Mouse (Mus musculus): ENCODE results near the gene Prdm10.
A peak's percentile ranks its signal among the peaks of the same experiment; 100 is the strongest.

The Prdm10 gene

DNA sequence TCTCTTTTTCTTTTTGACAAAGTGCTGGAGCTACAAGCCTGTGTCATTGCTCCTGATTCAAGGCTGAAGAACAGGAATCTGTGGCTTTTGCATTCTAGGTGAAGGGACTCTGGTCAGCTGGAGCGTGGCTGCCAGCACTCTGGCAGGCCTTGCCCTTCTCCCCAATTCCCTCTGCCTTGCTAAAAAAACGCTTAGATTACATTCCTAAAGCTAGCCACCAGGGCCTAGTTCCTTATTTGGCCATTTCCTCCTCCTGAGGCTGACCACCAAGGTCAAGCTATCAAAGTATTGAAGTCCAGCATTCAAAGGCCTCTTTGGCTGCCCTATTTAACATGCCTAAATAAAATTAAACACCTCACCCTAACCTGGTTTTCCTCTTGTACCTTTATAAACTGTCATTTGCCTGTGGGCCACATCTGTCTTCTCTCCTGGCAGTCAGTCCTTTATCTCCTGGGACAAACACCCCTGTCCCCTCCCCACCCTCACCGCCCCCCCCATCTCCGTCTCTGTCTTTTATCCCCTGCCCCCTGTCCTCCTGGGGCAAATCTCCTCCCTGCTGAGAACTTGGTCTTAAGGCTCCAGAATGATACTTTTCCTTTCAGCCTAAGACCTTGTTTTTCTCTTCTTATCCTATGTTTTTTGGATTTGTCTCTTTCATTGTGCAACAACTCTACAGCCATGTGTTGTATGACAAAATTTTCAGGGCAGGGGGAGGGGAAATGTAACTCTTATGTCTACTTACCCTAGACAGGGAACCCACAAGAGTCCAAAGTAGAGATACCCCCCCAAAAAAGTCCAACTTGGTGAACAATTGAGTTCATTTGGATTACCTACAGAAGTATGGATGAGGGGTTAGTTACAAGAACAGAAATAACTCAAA lies 17.9 kb upstream of the Prdm10 start:
- peak; percentile 70 to 87 for DNase-seq (ENCODE audit: inconsistent age in 2 of 2, low spot score in 1 of 2)

DNA sequence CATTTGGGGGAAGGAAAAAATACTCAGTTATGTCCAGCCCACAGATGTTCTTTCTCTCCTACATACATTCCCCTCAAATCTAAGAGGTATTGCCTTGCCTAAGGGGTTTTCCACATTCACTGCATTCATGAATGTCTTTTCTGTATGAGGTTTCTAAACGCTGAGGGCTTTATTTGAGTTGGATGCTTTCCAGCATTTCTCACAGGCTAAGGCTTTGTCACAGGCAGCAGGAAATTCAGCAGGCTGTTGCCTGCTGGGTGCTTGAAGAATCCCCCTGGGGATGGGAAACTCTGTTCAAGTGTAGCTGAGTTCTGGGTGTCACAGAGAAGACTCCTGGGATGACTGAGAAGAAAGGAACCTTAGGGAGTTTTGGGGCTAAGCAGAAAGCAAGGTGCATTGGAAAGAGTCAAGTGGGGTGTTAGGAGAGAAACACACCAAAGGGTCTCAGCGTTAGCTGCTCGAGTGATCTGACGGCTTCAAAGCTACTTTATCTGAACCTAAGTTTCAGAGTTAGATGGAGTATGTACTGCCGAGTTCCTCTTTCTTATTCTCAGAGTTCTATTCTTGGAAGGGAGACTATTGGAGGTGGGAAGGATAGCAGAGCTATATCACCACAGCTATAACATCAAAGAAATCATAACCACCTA lies 14.2 kb upstream of the Prdm10 start:
- peak in 1 of 2 experiments; percentile 77 for DNase-seq (ENCODE audit: inconsistent age in 2 of 2, low spot score in 1 of 2)

DNA sequence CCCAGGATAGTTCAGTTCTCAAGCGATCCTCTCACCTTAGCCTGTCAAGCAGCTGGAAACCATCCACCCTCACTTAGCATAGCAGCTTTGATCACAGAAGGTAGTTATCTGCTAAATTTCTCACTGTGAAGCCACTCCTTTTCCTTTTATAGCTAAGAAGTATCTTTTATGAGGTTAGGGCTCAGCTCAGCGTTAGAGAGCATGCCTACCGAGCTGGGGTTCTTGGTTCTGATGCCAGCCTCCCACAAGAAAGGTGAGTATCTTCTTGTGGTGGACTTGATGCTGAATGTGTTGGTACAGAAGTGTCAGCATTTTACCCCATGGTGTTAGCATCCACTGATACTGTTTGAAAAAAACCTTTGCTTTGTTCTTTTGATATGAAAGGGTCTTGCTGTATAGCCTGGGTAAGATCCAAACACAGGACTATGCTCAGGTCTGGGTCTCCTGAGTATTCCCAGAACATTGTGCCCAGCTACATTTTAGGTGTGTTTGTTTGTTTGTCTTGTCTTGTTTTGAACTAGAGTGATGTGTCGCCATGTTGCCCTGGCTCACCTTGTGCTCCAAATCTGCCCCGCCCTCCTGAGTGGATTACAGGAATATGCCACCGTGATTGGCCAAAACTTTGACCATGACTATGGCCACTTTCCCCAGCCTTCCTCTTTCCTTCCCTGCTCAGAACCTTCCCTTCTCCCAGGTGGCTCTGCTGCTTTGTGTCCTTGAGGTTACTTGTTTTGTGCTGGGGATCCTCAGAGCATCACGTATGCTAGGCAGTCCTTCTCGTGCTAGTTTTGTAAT lies 8.9 kb upstream of the Prdm10 start:
- no peak for DNase-seq (ENCODE audit: inconsistent age in 2 of 2, low spot score in 1 of 2)

DNA sequence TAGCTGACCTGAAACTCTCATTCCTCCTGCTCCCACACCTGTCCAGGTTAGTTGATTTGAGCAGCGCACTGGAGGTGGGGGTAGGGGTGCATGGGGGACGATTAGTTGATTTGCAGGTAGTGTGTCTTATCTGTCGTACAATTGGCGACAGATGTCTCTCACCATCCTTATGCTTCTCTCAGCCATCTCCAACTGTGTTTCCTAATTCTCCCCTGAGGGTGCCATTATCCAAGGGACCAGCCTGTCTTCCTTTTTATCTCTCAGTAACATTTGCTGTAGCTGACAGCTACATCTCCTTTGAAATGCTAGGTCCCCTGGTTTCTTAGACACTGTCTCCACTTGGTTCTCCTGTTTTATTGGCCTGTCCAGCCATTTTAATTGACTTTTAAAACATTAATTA lies 8.2 kb upstream of the Prdm10 start:
- DNase-seq (ENCODE audit: inconsistent age in 2 of 2, low spot score in 1 of 2) = peak in 1 of 2 experiments; percentile 20

DNA sequence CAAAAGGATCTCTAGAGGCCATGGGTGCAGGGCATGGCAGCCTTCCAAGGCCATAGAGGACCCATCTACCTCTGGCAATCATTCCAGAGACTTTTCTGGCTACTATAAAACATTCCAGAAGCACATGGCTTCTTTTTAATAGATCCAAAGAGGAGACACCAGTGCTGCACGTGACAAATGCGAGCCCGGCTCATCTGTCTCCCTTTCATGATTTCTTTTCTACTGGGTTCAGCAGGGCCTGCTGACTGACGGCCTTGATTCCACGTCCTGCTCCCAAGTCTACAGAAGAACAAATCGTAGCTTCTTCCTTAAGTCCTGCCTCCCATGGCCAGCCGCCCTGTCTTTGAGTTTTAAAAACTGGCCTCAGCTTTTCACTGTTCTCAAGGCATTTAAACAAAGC lies 1.7 kb upstream of the Prdm10 start:
- peak; percentile 65 to 84 for DNase-seq (ENCODE audit: inconsistent age in 2 of 2, low spot score in 1 of 2)

DNA sequence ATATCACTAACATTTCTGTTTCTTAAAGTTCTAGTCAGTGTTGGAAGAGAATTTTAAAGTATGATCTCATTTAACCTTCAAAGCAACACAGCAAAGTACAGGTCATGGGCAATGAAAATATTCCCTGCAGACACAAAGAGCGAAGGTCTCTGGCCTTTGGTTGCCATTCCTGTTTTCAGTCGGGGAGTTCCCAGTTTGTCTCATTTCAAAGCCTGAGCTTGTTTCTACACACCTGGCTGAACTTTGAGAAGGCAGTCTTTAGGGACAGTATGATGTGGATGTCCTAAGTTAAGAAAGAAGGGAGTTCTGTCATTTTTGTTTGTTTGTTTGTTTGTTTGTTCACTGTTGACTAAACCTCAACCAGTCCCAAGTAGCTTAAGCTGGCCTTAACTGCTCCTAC lies 1.0 kb upstream of the Prdm10 start:
- DNase-seq (ENCODE audit: inconsistent age in 2 of 2, low spot score in 1 of 2) = peak; percentile 46 to 81

DNA sequence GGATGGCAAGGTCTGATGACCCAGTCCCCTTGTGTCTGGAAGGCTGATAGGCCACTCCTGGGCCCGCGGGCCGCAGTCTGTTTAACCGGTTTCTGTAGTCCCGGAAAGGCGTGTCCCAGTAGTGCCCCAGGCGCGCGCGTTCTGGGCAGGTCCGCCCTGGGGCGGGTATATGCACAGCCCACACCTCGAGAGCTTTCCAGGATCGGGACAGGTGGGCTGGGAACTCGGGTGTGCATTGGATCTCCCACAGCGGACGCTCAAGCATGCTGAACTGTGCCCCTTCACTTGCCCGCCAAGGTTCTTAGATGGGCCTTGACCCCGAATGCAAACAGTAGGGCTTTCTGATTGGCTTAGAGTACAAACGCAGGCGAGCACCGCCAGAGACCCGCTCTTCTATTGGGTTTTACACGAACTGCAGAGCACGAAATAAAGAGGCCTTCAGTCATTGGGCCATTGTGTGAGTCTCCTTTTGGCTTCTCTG lies 413 bp upstream of the Prdm10 start:
- no peak for DNase-seq (ENCODE audit: inconsistent age in 2 of 2, low spot score in 1 of 2)

DNA sequence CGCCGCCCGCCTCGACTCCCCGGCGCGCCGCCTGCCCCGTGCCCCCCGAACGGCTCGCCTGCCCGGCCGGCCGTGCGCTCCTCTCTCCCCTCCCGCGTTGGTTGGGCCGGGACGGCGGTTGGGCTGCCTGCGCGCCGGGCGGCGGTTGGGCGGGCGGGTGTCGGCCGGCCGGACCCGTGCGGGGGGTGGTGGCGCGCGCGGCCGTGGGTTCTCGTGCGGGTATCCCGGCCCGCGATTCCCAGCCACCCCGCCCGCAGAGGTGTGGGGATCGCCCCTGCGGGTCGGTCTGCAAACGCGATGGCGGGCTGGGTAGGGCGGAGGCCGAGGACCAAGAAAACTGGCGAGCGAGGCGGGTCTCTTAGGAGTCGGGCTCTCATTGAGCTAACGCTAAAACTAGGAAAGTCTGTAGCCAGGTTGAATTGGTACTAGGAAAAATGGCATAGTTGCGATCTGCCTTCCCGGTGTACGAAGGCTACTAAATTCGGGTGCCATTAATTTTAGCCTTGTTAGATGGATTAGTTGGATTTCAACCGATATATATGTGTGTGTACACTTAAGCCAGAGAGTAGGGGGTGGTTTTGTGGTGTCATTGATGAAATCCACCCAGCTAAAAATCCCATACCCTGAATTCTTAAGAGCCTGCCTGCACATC lies 799 bp downstream of the Prdm10 start:
- DNase-seq (ENCODE audit: inconsistent age in 2 of 2, low spot score in 1 of 2) = peak in 1 of 2 experiments; percentile 97

DNA sequence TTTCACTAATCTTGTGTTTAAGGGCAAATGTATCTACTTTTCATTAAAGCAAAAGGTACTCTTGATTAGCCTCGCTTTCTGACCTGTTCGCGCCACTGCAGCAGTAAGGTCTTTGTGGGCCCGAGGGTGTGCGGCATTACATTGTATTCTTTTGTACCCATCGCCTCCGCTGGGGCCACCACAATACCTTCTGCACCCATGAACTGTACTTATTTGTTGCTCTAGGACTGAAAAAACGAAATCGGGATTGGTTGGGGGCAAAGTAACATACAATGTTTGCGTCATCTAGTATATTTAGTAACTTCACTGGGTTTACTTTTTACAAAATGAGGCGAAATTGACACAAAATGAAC lies 1.3 kb downstream of the Prdm10 start:
- DNase-seq (ENCODE audit: inconsistent age in 2 of 2, low spot score in 1 of 2) = peak; percentile 35 to 74

DNA sequence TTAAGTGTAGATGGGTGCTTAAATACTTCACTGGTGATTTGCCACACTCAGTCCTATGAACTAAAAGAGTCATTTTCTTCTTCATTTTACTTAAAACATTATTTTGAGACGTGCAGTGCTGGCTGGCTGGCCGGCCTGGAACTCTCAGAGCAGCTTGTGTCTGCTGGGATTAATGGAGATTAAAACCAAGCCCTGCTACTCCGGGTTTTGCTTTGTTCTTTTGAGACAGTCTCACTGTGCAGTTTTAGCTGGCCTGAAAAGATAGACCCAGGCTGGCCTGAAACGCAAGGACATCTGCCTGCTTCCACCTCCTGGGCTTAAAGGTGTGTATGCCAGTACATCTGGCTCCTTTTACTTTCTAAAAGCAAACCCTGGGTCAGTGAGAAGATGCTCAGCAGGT lies 2.2 kb downstream of the Prdm10 start:
- peak in 1 of 2 experiments; percentile 44 for DNase-seq (ENCODE audit: inconsistent age in 2 of 2, low spot score in 1 of 2)

DNA sequence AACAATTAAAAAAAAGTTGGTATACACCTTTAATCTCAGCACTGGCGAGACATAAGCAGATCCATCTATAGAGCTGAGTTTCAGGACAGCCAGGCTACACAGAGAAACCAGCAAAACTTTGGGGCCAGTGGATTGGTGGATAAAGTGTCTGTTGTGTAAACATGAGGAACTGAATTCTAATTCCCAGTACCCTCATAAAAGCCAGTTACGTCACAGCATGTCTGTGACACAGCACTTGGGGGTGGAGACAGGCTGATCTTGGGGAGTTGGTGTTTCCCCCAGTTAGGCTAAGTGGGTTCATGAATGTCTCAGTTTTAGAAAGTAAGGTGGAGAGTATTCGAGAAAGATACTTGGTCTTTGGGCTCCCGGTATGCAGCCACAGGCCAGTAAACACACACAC lies 2.7 kb downstream of the Prdm10 start:
- DNase-seq (ENCODE audit: inconsistent age in 2 of 2, low spot score in 1 of 2) = peak in 1 of 2 experiments; percentile 18

DNA sequence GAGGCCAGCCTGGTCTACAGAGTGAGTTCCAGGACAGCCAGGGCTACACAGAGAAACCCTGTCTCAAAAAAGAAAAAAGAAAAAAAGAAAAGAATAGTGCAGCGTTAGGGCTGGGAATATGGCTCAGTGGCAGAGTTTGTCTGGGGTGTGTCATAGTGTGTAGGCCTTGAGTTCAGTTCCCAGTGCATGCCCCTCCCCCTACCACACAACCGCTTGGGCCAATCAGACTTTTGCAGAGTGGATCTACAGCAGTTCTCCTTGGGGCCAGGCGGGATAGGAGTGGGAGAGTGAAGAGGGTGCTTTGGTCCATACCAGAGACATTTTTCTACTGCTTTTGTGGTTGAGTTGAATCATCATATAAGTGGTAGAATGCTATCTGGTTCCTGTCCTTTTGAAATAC lies 3.6 kb downstream of the Prdm10 start:
- no peak for DNase-seq (ENCODE audit: inconsistent age in 2 of 2, low spot score in 1 of 2)

DNA sequence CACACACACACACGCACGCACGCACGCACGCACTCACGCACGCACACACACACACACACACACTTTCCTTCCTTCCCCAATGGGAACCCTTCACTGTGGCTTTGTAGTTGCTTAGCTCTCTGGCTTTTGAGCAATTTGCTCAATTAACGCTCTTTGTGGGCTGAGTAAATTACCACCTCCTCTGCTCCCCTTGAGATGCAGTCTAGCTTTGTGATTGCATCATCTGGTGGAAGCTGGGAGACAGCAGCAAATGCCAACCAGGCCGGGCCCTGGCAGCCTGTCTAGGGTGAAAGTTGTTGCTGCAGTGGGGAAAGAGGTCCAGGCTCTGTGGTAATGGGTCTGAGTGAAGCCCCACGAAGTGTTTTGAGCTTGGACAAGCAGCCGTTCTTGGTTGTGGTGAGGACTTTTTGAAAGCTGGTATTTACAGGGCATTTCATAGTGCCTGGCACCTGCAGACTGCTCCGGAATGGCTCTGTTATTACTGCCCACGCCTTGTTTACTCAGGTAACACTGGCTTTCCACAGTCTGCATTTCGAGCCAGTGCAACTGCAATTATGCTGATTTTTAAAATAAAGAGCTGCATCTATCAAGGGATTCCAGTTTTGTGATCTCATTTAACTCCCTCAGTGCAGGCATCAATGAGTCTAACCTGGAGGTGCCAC lies 10.0 kb downstream of the Prdm10 start:
- DNase-seq (ENCODE audit: inconsistent age in 2 of 2, low spot score in 1 of 2) = peak; percentile 23 to 74

DNA sequence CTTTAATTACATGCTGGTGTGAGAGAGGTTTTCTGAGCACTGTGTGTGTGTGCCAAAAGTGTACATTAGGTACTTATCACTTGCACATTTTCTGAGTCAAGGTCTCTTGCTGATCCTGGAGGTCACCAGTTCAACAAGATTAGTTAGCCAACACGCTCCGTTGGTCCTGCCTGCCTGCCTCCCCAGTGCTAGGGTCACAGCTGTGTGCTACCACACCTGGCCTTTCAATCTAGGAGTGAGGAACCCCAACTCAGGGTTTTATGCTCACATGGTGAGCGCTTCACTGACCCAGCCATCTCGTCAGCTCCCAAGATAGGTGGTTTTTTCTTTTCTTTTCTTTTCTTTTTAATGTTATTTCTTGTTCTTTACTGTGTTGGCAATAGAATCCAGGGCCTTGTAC lies 11.6 kb downstream of the Prdm10 start:
- no peak for DNase-seq (ENCODE audit: inconsistent age in 2 of 2, low spot score in 1 of 2)

DNA sequence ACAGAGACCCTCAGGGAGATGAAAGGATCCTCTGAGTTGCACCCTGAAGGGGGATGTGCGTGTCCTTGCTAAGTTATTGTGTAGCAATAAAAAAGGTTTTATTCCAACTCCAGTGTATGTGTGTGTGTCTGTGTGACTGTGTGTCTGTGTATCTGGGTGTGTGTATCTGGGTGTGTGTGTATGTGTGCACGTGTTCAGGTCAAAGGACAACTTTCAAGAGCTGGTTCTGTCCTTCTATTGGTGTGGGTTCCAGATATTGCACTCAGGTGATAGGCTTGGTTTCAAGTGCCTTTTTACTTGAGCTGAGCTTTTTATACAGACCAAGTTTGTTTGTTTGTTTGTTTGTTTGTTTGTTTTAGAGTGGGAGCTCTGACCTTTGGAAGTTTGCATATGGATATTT lies 12.9 kb downstream of the Prdm10 start:
- no peak for DNase-seq (ENCODE audit: inconsistent age in 2 of 2, low spot score in 1 of 2)

DNA sequence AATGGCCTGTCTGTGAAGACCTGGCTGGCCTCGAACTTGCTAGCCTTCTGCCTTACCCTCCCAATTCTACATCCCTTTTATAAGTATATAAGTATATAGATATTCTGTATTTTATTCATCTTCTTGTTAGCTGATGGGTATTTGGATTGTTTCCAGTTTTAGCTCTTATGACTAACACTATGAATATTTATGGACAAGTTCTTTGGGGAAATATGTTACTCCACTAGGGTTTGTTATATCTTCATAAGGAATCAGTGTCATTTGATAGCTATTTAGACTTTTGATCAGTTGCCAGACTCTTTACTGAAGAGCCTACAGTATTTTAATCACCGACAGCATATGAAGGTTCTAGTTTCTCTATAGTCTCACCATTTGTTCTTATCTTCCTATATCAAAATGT lies 15.0 kb downstream of the Prdm10 start:
- DNase-seq (ENCODE audit: inconsistent age in 2 of 2, low spot score in 1 of 2) = no peak

DNA sequence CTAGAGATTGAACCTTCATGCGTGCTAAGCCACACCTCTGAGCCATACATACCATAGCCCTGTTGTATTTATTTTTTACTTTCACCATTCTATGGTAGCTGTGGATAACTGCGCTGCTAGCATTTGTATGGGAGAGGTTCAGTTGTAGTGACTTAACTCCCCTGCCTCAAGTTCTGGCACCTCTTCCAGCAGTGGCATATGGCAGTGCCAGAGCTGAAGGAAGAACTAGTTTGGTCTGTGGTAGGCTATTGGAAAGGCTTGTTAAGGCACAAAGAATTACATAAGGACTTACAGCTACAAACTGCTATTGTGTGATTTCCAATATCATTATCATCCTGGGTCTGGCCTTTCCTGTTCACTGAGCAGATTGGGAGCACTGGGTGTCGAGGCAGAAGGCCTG lies 16.0 kb downstream of the Prdm10 start:
- DNase-seq (ENCODE audit: inconsistent age in 2 of 2, low spot score in 1 of 2) = no peak

DNA sequence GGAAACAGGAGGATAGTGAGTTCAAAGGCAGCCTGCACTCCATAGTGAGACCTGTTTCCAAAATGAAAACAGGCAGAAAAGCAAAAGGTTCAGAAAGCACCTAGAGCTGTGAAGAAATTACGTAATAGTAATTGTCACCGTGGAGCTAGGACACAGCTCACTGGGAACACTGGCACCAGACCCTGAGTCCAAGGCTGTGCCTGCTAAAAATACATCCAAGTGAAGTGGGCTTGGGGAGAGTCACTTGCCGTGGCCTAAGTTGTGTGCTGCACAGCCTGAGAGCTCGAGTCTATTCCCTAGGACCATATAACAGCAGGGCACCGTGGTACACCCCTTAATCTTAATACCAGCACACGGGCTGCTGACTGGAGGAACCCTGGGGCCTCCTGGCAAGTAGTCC lies 18.4 kb downstream of the Prdm10 start:
- DNase-seq (ENCODE audit: inconsistent age in 2 of 2, low spot score in 1 of 2) = peak; percentile 20 to 69

DNA sequence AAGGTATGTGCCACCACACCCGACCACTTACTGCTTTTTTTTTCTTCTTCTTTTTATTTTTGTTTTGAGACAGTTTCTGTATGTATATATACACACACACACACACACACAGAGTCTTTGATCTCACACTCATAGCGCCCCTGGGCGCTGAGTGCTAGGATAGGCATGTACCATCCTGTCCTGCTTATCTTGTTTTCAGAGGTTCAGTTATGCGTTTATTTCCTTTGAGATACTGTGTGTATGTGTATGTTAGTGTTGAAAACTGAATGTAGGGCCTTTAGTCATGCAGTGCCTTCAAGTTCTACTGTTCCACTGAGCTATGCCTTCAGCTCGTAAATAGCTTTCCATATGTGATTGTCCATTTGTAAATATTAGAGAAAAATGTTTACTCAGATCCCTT lies 20.2 kb downstream of the Prdm10 start:
- DNase-seq (ENCODE audit: inconsistent age in 2 of 2, low spot score in 1 of 2) = no peak

DNA sequence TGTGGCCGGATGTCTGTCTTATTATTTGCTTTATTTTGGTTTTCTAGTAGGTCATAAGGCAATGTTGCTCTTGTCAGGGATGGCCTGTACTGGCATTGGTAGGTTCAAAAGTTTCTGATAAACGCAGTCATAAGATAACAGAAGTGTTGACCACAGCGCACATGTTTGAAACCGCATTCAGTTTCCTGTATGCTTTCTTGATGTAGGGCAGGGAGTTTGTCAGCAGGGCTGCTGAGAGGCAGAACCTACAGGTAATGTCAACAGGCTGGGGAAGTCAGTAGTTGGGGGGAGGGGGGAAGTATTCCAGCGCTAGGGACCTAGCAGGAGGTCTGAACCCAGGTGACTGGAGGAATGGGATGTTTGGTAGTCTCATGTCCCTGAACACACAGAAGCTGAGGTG lies 20.8 kb downstream of the Prdm10 start:
- DNase-seq (ENCODE audit: inconsistent age in 2 of 2, low spot score in 1 of 2) = no peak

Measured in adrenal gland, adult (tissue).